Mouse (Mus musculus) brown adipose tissue, adult 24 weeks (tissue): ENCODE measurements around the gene Serpinf1. TPM values are rescaled to one million over a fixed set of nuclear protein-coding genes. Genes with fewer than 3 reads are reported as not detected.

Source experiments
- H3K27ac ChIP-seq: fragments of 200-500 bp; replicated peaks from 2 replicates; pipeline ENCODE4 v1.5.1; 2012; ENCODE audit warnings: low read depth, mild to moderate bottlenecking, low read length
- H3K4me1 ChIP-seq: fragments of 200-500 bp; 2 replicates; pipeline ENCODE4 v1.6.1; 2012; ENCODE audit warnings: low read length, mixed read lengths; ENCODE audit not compliant: control insufficient read depth, insufficient read depth, insufficient read length
- H3K4me3 ChIP-seq: fragments of 200-500 bp; 2 replicates; pipeline ENCODE4 v1.5.1; 2012; ENCODE audit warnings: low read depth, mild to moderate bottlenecking, low read length, moderate library complexity; ENCODE audit not compliant: insufficient read depth
- polyA plus RNA-seq: library from polyadenylated mRNA; stranded (reverse); fragments of >200 nt; gene quantifications from 2 replicates; pipeline ENCODE4 v1.2.4, GENCODE M21; 2012; ENCODE audit not compliant: missing spikeins, insufficient read depth, insufficient read length

Gene Serpinf1
- polyA plus RNA-seq = 78.8 and 102 TPM in 2 replicates

DNA sequence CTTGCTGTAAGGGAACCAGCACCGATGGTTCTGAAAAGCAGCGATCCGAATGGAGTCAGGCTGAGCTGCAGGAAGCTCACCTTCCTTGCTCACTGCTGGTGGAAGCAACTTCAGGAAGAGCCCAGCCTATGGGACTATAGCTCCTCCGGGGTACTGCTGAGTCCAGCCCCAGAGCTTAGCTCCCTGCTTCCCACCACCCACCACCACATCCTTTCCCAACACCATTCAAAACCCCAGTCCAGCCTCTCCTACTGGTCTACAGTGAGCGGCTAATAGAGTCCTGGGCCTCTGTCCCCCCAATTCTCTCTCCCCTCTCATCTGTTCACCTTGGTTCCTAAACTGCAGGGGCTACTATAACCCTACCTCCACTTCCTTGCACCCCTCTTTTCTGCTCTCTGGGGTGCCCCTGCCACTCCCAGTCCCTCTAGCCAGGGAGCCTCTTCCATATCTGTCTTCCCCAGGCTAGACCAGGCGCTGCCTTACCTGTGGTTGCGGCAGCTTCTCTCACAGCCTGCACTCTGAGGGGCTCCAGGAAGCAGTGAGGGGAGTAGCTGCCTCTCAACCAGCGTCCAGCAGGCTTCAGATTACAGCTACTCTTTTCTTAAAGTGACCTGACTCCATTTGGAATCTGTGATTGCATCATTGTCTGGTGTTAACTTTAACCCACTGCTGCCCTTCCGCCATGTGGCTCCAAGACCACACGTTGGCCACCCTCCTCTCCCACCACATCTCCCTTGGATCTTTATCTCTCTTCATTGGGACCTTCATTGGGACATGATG is at the start of gene Serpinf1:
TSS of gene Serpinf1 (minus strand) at position 689 of the 780 bp plus-strand sequence.
- peak within 1 kb of the TSS; percentile 44 for H3K4me3 ChIP-seq
- peak within 1 kb of the TSS; percentile 7; the same call in 1 of the 2 replicates for H3K27ac ChIP-seq
- no peaks in the 10 kb centered on the region for H3K4me1 ChIP-seq

DNA sequence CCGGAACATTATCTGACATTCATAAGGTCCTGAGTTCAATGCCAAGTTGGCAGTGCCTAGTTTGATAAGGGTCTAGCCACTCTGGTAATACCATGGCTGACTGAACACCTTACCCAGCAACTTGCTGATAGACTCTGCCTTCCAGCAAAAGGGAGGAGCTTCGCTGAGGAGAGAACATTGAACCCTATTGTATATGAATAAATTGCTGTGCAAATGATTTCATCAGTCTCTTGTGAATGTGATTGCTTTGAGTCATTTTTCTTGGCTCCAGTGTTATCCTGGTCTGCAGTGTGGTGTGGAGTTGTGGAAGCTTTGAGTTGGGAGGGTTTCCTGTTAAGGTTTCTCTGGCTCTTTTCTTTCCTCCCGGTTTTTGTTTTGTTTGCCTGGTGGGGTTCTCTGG is 48.2 kb upstream of the Serpinf1 start:
- Histone ChIP-seq H3K27ac (no peak overlapping the region), H3K4me1 (0 out of 2 replicates have a peak, but pooled peaks cover 4% of the 10 kb centered on the region), H3K4me3 (no peak overlapping the region)

DNA sequence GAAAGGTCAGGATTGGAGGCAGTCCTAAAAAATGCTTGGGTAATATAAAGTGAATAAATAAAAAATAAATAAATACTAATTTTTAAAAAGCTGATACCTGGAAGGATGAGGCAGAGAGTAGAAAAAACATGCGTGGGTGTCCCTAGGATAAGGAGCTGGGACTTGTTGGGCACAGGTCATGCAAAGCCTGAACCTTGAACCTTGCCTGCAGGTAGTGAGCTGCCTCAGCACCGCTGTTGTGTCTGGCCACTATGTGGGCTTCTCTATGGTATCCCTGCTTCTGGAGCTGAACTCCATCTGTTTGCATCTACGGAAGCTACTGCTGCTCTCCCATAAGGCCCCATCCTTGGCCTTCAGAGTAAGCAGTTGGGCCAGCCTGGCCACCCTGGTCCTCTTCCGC is 46.8 kb upstream of the Serpinf1 start:
- Histone ChIP-seq H3K4me1 (0 out of 2 replicates have a peak, but pooled peaks cover 4% of the 10 kb centered on the region), H3K27ac (no peak overlapping the region), H3K4me3 (no peak overlapping the region)

DNA sequence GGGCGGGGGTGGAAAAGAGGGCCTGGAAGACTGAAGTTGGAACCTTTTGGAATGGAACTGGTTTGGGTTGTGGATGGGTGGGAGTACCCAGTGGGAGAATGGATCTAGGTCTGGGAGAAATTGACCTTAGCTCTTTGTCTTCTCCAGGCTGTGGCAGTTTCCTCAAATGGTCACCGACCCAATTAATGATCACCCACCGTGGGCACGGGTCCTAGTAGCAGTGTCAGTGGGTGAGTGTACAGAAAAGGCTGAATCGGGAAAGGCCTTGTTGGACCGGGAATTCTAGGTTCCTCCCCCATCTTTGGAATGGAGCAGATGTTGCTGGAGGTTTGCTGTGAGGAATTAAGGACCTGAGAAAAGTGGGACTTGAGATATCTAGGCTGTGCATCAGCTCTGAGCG is 45.9 kb upstream of the Serpinf1 start:
- Histone ChIP-seq H3K4me3 (peak overlapping the region; percentile 48), H3K4me1 (0 out of 2 replicates have a peak, but pooled peaks cover 4% of the 10 kb centered on the region), H3K27ac (no peak overlapping the region)

DNA sequence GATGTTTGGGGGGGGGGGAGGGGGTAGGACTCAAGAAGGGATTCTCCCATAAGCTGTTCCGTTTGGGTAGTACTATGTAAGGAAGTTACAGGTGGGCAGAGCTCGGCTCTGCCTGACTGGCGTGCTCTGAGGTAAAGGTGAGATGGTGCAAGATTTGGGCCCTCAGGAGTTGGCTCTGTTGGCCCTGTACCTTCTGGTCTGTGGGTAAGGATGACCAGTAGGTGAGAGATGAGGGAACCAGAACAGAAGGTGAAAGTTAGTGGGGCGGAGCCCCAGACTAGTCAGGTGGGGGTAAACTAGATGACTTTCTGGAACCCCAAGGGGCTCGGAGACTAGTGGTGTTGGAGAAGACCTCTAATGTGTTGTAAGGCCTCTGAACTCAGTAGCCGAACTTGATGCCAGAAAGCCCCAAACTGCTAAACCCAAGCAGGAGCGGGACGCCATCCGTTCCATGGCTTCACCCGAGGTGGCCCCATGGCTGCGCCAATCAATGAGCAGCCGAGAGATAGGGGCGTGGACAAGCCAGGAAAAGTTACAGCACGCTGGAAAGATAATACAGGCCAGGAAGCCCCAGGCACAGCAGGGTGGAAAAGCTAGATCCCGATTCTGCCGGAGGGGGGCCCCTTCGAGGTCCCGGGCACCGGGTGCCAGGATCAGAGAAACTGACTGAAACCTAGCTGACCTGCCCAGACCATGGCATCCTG is 45.2 kb upstream of the Serpinf1 start:
- Histone ChIP-seq H3K4me3 (peak overlapping the region; percentile 48), H3K4me1 (0 out of 2 replicates have a peak, but pooled peaks cover 4% of the 10 kb centered on the region), H3K27ac (no peak overlapping the region)

DNA sequence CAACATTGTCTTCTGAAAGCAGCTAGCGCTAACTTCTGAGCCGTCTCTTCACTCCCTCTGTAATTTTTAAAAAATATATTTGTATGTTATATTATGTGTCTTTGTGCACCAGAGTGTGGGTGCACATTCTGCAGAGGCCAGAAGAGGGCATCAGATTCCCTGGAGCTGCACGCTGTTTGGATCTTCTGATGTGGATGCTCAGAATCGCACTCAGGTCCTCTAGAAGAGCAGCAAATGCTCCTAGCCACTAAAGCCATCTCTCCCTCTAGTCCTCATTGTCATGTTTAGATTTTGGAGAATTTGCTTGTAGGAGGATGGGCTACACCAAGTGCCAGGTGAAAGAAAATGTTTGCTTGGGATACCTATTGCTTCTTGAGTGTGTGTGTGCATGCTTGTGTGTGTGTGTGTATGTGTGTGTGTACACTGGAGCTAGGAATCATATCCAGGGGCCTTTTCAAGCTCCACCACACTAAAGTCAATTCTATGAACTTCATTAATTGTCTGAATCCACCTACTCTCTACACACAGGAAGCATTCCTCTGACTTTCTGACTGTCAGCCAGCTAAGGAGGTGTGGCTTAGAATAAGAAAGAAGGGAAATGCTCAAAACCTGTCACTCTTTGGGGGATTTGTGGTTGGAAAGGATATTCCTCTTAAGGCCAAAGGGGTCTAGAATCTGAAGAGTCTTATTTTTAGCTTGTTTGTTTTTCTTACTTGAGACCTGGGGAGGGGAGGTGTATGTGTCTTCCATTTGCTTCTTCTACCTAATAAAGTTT is 44.4 kb upstream of the Serpinf1 start:
- Histone ChIP-seq H3K4me1 (0 out of 2 replicates have a peak, but pooled peaks cover 4% of the 10 kb centered on the region), H3K27ac (no peak overlapping the region), H3K4me3 (no peak overlapping the region)

DNA sequence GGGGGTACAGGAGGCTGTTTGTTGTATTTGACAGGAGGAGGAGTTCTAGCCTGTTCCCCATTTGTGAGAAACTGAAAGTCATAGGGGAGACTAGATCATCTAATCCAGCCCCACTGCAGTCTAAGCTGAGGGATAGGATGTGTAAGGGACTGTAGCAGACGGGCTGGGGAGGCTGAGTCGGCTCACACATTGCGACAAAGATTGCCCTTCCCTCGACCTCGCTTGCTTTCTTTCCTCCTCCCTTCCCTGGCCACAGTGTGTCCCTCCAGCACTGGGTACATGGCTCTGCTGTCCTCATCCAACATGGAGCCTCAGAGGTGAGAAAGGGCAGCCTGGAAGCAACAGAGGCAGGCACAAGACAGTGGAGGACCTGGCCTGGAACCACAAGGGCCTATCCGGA is 42.5 kb upstream of the Serpinf1 start:
- H3K4me3 ChIP-seq = no peak overlapping the region; the same call in 1 of the 2 replicates
- H3K4me1 ChIP-seq = peaks cover 4% of the 10 kb centered on the region; the same call in 1 of the 2 replicates
- peak overlapping the region; percentile 32; the same call in 1 of the 2 replicates for H3K27ac ChIP-seq

DNA sequence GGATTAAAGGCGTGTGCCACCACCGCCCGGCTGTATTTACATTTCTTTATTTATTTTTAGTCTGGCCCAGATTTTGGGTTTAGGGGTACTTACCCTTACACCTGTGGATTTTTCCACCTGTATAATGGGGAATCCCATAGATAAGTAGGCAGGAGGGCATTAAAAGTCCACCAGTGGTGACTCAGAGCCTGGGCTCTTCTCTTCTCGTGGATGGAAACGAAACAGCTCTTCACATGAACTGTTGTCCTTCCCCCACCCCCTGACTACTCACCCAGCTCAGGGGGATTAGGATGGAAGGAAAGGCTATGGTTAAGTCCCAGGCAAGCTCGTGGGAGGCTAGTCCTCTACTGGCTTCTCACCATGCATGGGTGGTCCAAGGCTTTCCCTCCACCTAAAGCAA is 41.9 kb upstream of the Serpinf1 start:
- no peak overlapping the region for H3K4me3 ChIP-seq

DNA sequence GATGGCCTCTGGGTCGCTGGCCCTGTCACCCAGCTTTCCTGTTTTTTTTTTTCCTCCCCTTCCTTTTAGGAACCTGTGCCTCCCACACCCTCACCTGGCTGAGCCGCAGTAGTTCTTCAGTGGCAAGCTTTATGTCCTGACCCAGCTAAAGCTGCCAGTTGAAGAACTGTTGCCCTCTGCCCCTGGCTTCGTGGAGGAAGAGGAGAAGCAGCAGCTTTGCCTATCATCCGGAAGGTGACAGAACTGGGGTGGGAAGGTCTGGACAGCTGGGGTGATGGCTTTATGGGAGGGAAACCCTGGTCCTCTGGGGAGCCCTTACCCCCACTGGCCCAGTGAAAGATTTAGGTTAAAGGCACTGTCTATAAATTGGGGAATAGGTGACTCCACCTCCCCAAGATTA is 41.1 kb upstream of the Serpinf1 start:
- H3K4me1 ChIP-seq = peaks cover 16% of the 10 kb centered on the region
- peak overlapping the region; percentile 70 for H3K4me3 ChIP-seq

More for the DNA sequence above, 41.9 kb upstream of the Serpinf1 start:
- Histone ChIP-seq H3K4me1 (peaks cover 10% of the 10 kb centered on the region), H3K27ac (no peak overlapping the region)

DNA sequence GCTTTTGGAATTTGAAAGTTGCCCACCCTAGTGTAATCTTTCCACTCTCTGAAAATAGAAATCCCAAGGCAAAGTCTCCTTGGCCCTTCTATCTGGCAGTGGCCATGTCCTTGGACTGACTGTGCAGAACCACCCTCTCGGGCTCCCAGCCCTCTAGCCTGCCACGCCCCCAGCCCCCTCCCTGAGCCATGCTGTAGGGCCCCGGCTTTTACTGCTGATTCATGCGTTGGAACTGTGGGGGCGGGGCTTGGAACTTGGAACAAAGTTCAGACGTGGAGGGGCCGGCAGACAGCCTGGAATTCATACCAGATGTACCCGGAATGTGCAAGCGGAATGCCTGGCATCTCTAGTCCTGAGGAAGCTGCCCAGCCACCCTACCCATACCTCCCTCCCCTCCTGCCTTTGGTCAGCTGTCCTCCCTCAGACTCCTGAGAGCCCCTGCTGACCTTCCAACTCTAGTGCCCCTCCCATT is 40.4 kb upstream of the Serpinf1 start:
- Histone ChIP-seq H3K4me1 (peaks cover 18% of the 10 kb centered on the region), H3K4me3 (peak overlapping the region; percentile 70), H3K27ac (peak overlapping the region; percentile 96)

More for the DNA sequence above, 41.1 kb upstream of the Serpinf1 start:
- peak overlapping the region; percentile 74 for H3K27ac ChIP-seq

DNA sequence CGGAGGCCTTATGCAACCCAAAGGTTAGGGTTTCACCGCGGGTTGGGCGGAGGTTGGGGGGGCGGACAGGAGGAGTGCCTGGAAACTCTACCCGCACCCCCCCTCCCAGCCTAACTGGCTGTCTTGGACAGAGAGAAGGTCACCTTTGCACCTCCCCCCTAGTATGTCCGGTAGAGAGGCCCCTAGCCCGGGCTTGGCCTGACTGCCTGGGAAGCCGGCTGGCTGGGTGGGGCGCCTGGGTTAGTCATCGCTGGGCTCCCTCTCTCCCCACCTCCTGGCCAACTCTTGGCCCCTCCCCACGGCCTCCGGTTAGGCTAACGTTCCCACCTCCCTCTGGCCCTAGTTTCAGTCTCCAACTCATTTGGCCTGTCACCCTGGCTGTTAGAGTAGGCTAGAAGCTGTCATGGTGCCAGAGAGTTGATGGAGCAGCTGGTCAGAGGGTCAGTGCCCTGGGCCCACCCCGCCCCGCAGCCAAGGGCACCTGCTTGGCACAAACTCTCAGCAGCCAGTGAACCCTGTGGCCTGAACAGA is 39.8 kb upstream of the Serpinf1 start:
- Histone ChIP-seq H3K4me1 (peaks cover 15% of the 10 kb centered on the region), H3K4me3 (peak overlapping the region; percentile 70), H3K27ac (peak overlapping the region; percentile 96)

DNA sequence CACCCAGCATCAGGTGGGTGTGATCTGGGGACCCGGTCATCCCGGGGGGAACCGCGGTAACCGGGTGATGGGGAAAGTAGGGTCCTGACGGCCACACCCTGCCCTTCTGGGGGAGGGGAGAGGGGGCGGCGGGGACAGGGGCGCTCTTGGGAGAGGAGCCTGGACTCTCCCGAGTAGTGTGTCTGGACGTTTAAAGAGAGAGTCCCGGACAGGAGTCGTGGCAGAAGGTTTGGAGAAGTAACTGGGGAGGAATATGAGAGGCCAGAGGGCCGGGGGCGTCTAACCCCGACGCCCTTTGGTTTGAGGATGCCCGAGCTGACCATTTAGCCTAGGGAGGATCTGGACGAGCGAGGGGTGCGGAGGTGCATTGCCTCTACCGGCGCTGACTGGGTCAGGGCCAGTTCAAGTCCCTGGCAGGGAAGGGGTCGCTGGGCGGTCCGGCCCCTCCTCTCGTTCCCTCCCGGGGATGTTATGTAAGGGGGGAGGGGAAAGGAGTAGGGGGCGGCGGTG is 39.3 kb upstream of the Serpinf1 start:
- Histone ChIP-seq H3K4me3 (peak overlapping the region; percentile 70), H3K4me1 (peaks cover 15% of the 10 kb centered on the region)

DNA sequence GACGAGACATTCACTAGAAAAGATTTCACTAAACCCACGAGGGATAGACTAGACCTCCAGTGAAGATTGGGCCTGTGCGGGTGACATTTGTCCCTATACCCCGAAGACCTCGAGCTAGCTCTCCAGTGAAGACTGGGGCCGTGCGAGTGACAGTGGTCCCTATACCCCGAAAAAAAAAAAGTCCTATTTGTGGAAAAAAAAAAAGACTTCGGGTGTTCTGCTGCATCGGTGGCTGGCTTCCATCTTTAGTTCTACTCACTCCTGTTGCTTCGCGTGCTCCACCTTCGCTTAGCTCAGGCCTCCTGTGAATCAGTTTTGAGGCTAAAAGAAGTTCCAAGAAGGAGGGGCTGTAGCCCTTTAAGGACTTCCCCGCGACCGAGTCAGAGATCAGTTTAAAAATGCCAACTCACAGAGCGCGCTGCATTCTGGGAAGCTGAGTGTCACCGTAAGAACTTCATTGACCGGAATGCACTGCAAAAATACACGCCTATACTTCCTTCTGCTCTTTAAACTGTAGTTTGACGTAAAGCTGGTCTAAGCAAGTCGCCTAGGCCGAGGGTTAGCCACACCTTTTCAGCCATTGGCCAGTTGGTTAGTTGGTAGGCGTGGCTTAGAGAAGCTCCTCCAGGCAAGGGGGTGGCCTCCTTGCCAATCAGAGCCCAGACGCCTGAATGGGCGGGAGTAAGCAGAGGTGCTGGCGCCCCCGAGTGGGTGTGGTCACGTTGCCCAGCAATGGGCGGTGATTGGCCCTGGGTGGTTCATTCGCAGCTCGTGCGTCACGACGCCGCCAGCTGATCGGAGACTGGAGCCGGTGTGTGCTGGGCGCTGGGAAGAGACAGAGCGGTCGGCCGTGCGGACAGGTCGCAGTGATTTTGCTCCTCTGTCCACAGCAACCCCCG is 38.6 kb upstream of the Serpinf1 start, which contains the start of gene Tlcd2:
TSS of gene Tlcd2 (plus strand) at position 872 of the 899 bp plus-strand sequence.
- Histone ChIP-seq H3K27ac (peak within 1 kb of the TSS; percentile 99), H3K4me3 (peak within 1 kb of the TSS; percentile 70), H3K4me1 (peaks cover 15% of the 10 kb centered on the region)

More for the DNA sequence above, 39.3 kb upstream of the Serpinf1 start:
- peak overlapping the region; percentile 96 for H3K27ac ChIP-seq
